Mouse (Mus musculus) CD4-positive, CD25-positive, alpha-beta regulatory T cell, adult 4 months (primary cell): ENCODE measurements around the gene 1700069L16Rik. TPM values are rescaled to one million over a fixed set of nuclear protein-coding genes. Genes with fewer than 3 reads are reported as not detected.
A peak's percentile ranks its signal among the peaks of the same experiment; 100 is the strongest.

Source experiments
- ATAC-seq: one replicate; pipeline ENCODE4 v1.8.0; 2017
- polyA plus RNA-seq, 2 experiments: library from polyadenylated mRNA; unstranded; fragments of 100-300 nt; shearing (Covaris generic); gene quantifications; one replicate each; pipeline ENCODE4 v1.2.1; 2017

Gene 1700069L16Rik
- not detected for polyA plus RNA-seq

DNA sequence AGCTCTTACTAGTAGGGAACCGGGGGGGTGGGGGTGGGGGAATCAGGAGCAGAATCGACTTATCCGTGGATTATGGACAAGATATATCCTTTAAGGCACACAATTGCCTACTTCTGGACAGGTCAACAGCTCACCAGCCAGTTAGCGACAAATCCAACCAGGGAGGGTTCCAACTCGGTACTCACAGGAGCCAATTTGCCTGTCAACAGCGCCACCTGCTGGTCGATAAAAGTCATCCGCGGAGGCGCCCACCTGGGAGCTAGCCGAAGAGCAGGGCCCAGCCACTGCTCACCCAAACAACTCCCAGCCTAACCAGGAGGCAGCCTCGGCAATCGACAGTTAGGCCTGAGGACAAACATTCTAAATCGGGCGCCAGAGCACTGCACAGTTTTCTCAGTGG lies at the start of gene 1700069L16Rik:
Gene 1700069L16Rik, minus strand, starts transcription at position 327 of the 400 bp plus-strand sequence.
- no peak for ATAC-seq

DNA sequence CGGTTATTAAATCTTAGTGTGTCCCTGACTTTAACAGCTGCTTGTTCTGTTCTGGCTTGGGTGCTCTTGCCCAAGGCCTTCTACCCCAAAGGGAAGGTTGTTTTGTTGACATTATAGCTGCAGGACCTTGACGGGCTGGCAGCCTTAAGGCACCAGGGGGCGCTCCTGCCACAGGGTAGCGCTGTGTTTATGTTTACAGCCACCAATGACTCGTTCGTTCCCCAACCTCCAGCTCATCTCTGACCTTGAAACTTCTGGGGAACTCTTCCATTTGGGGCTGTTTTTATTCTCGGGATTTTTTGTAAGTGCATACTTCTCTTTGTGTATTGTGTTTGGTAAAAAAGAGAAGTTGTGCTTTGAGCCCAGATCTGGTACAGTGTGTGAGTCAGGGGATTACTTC lies 49.1 kb upstream of the 1700069L16Rik start:
- peak; percentile 40 for ATAC-seq

DNA sequence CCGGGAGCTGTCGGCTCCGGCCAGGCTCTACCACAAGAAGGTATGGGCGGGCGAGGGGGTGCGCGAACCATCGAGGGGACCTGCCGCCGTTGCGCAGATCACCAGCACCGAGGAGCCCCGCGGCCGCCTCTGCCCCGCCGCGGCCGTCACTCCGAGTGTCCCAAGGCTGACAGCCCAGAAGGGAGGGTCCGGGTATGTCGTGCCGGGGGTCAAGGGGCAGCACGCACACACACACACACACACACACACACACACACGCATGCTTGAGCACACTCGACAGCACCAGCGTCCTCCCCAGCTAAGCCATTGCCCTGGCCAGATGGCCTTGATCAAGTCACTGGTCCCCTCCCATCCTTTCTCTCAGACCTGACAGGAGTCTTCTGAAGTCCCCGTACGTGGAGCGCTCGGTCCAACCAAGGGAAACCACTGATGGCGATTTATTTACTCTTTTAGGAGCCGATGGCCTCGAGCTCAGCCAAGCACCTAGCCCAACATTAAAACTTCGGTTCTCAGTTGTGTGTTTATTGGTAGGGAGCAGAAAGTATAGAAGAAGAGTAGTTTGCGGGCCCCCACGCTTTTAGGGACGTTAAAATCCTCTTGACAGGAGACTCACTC lies 48.4 kb upstream of the 1700069L16Rik start:
- no peak for ATAC-seq

DNA sequence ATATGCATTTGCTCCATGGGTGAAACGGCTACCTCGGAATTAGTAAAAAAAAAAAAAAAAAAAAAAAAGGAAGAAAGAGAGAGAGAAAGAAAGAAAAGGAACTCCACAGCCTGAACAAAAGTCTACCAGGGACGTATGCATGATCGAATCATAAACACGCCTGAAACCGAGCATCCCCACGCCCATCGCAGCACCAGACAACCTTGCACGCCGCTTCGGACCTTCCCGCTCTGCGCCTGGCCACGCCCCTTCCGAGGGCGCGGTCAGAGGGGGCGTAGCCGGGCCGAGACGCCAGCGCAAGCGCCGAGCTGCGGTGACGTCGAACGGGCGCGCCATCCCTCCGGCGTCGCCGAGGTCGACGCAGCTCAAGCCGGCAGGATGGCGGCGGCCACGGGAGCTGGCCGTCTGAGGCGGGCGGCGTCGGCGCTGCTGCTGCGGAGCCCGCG lies 47.9 kb upstream of the 1700069L16Rik start, which contains the start of the genes Sart3 and Iscu:
Gene Sart3, minus strand, starts transcription at position 61 of the 446 bp plus-strand sequence.
Gene Iscu, plus strand, starts transcription at position 299 of the 446 bp plus-strand sequence.
- peak; percentile 73 for ATAC-seq

DNA sequence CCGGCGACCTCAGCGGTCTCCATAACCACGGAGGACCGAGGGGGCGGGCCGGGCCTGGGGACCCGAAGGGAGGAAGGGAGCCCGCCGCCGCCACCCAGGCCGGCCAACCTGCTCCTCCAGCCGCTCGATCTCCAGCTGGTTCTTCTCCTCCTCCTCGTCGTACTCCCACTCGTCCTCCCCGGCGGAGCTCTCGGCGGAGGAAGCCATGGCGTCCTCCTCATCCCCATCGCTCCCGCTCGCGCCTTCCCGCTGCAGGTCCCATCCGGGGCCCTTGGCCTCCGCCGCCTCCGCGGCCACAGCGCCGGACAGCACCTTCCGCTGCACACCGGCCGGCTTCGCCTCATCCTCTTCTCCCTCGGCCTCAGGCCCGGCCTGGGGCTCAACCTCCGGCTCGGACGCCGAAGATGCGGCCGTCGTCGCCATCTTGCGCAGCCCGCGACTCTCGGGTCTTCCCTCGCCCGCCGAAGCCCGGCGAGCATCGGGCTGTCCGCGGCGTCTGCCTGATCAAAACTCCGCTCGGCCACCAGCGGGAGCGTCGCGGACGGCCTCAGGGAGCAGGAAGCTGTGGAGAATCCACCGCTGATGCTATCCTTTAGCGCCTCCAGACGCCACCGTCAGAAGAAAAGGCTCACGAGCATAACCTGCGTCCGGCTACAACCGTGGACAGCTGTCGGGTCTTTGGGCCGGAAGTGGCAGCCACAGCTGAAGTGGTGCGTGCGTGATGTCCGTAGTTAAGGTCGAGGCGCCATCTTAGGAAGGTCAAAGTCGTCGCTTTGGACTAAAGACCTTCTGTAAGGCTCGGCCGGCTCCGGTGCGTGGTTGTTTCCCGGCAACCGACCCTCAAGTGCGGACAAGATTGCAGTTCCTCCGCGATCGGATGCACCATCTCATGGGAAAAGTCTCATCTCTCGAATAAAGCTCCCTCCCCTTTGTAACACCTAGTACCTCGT lies 46.9 kb upstream of the 1700069L16Rik start:
- peak; percentile 72 for ATAC-seq

DNA sequence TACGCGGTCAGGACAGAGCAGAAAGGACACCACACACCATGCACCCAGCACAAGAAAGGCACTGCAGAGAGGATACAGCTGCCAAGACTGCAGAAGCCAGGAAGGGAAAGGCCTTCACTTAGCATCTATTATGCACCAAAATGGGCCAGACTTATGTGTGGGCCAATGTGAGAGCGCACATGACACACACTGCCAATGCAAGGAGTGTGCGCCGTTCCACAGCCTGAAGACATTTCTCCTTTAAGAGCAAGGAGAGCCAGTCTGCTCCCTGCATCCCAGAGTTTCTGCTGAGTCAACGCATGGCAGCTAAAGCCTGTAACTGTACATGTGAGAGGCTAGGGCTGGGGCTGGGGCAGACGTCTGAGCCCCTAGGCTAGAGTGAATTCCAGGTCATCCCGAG lies 44.2 kb upstream of the 1700069L16Rik start:
- no peak for ATAC-seq

DNA sequence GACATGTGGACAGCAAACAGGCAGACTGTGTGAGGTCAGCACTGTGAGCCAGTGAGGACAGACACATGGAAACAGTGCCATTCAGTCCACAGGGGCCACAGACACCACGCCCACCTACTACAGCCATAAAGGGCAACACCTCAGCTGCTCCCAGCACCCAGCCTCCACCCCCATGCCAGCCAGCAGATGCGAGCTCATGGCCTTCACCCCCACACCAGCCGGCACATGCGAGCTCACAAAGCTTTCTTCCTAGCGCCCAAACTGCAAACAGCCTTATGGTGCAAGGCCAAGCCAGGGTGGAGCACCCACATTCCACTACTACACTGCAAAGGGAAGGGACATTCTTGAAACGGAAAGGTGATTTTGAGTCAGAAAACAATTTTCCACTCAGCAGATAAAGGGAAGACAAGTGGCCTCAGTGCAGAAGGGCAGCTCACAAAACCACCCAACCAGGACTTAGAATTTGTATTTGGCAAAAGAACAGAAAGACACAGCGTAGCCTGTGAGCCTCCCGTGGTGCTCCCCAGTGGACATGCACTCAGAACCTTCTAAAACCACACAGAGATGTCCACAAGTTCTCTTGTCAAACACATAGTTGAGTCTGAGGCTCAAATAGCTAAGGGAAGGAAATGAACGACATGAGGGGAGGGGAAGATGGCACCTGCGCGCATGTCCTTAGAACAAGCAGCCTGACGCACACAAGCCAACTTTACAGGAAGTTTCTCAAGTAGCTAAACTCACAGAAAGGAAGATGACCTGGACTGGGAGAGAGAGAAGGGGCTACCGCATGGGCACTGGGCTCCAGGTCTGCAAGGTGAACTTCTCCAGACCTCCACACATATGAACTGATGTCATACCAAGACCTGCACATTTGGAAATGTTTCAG lies 41.3 kb upstream of the 1700069L16Rik start:
- no peak for ATAC-seq

DNA sequence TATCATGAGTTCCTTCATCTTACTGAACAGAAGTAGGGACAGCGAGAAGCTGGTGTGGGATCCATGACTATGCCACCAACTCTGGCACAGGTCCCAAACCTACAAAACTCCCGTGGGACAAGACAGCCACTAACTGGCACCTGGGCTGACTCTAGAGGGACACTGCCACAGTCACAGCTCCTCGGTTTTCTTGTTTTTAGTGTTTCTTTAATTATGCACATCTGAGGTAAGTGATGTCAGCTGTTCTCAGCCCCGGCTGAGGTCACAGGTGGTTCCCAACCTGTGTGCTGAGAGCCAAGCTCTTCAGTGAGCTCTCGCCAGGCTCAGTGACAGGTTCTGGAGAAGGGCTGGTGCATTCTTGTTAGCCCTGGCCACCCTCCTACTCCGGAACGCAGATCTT lies 39.9 kb upstream of the 1700069L16Rik start:
- no peak for ATAC-seq

DNA sequence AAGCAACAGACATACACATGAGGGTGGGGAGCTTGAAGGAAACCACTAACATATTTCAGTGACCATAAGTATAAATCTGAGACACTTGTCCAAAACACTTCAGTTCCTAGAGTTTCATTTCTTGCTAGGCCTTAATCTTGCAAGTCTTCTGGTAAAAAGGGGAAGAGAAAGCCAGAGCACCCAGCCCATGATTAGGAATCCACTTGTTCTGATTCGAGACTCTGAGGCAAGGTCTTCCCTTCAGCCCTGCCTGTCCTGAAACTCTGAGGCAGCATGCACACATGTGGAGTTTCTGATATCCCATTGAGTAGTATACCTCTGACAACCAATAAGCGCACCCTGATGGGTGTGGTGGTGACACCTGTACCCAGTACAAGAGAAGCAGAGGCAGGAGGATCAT lies 37.0 kb upstream of the 1700069L16Rik start:
- ATAC-seq = no peak

DNA sequence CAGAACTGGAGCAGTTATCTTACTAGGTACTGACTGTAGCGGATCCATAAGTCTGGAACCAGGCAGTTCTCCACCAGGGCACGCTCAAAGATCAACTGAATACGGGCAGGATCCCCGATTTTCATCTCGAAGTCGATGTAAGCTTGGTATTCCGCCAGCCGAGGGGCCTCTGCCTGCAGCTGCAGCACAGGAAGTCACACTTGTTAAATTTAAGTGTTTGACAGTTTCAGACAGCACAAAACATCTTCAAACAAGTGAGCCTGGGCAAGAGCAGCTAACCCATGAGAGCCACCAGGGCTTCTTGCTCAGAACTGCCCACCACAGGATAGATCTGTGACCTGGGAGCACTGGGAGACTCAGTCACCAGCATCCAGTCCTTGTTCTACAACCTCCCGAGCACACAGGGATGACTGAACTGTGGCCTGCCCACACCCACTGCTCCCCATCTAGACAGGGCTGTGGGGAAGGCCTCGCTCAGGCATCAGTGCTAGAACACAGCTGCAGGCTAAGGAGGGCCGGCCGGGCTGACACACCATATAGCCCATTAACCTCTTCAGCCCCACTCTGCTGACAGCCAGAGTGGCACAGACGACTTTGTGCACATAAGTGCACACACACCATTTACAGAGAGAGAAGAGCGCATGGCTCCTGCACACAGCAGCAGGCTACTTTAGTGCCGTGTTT lies 30.9 kb upstream of the 1700069L16Rik start:
- no peak for ATAC-seq

DNA sequence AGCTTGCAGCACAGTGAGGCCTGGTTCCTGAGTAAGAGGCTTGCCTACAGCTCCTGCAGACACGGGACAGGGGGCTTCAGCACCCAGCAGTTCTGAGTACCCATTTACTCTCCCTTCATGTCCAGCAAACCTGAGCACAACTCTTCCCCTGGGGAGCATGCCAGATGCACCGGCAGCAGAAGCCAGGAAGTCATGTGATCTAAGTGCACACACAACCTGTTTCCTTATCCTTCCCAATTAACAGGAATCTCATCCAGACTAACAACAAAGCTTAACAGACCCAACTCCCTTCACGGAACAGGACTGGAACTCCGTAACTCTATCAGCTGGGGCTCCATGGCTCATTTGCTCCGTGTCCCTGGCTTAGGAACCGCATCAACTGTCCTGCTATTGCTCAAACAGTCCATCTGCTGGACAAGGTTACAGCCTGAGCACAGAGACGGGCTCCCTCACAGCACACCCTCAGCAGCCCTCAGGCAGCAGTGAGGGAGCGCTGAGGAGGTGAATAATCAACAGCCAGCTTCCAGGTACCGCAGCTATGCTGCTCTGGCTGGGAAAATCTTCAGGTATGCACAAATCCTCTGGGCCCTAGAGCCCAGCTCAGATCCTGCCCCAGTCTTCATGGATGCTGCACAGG lies 27.1 kb upstream of the 1700069L16Rik start:
- ATAC-seq = no peak

DNA sequence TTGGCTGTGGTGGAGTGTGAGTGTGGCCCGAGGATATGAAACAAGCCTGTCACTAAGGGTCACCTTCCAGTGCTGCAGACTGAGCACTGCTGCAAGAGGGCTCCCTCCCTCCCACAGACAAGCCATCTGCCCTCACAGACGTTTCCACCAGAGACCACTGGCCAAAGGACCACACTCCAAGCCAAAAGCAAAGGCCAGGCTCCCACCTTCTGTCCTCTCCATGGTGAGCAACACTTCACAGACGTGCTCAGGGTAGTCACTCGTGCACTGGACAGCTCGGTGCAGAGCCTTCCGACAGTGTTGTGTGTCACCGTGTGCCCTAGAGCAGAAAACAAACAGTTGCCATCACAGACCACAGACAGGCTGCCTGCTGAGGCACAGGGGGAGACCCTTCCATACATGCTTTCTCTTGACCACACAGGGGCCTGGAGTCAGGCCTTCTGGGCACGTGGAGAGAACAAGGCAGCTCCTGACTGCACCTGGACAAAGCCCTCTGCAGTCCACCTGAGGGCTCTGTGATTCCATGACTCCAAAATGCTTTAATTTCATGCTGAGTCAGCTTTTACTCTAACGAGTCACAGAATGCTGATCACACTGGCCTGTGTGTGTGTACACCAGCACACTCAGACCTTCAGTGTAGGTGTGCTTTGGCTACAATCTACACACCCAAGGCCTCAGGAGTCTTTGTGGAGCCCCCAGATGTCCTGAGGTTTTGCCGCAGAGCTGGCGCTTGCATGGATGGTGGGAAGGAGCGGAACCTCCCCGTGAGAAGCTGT lies 24.2 kb upstream of the 1700069L16Rik start:
- ATAC-seq = no peak

DNA sequence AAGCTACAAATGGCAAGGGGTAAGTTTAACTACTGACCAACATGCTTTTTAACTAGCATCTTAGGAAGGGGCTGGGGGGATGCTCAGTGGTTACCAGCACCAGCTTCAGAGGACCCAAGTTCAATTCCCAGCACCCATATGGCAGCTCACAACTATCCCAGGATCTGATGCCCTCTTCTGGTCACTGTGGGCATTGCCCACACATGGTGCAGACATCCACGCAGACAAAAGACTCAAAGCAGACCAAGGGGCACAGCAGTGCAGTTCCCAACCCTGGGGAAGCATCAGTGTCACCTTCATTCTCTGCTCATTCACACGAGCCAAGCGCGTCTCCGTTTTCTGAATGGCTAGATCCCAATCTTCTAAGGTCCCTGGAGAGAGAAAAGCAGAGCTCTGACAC lies 23.1 kb upstream of the 1700069L16Rik start:
- ATAC-seq = no peak

DNA sequence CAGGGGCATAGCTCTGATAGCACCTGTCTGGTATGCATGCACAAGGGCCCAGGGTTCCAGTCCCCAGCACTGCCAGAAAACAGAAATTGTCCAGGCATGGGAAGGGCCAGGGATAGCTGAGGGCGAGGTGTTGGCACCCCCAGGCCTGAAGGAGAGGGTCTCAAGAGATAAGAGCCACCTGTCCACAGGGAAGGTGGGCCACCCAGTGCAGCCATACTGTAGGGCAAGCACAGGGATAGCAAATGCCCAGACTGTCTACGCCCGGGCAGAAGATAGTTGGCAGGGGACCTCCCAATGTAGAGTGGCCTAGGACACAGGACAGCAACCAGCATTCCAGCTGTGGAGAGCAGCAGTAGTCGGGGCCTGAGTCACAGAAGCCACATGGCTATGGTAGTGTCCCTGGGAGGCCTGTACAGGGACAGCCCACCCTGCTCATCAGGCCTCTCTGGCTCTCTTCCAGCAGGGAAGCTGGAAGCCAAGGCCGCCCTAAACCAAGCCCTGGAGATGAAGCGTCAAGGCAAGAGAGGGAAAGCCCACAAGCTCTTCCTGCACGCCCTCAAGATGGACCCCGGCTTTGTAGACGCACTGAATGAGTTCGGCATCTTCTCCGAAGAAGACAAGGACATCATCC lies 13.2 kb upstream of the 1700069L16Rik start:
- ATAC-seq = no peak

DNA sequence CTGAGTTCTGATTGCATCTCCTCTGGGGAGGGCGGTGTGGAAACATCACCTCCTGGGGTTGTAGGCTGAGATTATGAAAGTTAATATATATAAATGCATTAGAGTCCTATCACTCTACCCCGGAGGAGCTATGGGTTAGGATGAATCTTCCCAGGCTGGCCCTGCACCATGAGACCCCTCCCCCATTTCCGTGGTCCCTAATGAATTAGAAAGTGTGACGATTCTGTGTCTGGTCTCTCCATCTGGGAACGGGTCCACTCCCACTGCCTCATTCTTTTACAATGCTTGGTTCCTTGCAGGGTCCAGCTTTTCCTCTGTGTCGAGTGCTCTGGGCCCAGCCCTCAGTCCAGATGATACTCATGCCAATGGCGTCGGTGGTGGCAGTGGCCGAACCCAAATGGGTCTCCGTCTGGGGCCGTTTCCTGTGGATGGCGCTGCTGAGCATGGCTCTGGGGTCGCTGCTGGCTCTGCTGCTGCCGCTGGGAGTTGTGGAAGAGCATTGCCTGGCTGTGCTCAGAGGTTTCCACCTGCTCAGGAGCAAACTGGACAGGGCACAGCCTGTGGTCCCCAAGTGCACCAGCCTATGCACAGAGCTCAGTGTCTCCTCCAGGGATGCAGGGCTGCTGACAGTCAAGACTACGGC lies 12.1 kb upstream of the 1700069L16Rik start:
- ATAC-seq = no peak

DNA sequence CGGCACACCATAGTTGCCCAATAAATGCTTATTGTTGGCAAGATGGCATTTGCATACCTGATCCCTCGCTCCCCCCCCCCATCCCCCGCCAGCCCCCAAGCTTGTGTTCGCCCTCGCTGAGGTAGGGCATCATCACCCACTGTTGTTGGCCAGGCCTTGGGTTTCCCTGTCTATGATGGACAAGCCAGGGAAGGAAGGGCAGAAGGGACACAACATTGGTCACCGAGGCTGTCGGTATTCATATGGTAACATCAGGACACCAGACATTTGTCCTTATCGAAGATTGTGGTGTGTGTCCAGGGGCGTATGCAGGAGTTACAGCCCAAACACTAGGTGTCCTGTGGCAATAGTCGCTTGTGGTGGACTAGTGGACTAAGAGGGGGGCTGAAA lies 11.5 kb upstream of the 1700069L16Rik start:
- no peak for ATAC-seq

DNA sequence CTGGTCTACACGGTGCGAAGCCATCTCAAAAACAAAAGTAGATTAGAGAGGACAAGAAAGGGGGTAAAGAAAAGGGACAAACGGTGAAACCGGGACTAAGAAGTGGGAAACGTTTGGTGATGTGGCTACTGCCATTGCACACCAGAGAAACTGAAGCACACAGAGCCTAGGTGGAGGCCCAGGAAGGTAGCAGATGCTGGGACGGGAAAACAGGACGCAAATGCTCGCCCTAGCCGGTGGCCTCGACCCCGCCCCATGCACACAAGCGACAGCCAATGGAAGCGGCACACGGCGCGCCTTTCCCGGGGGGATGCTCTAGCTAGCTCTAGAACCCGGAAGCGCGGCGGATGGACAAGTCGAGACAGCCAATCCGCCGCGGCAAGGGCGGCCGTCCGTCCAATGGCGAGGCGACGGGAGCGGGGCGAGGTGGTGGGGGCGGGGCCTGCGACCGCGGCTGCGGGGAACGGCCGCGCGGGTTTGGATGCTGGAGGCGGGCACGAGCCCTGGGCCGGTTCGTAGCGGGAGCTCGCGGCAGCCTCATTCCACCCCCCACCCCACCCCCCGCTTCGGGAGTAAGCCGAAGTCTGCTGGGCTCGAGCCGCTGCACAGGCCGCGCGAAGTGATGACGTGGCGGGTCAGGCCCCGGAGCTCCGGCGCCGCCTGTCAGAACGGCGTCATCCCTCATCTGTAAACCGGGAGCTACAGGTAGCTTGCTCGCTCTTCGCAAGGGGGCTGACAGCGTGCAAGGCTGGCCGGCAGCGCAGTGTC lies 11.0 kb upstream of the 1700069L16Rik start, which contains the start of gene Ficd:
Gene Ficd, plus strand, starts transcription at position 459 of the 768 bp plus-strand sequence.
- ATAC-seq = peak; percentile 97

DNA sequence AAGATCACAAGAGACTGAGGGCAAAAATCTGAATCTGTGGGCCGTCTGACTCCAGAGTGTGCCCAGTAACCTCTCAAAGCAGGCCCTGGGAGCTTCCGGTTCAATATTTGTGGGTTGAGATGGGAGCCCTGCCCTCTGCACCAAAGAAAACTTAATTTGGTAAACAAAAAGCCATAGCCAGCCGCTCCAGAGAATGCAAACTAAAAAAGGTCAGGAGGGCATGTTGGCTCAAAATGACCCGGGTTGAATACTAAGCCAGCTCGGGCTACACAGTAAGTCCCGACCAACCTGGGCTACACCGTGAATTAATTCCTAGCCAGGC lies 10.4 kb upstream of the 1700069L16Rik start:
- no peak for ATAC-seq

DNA sequence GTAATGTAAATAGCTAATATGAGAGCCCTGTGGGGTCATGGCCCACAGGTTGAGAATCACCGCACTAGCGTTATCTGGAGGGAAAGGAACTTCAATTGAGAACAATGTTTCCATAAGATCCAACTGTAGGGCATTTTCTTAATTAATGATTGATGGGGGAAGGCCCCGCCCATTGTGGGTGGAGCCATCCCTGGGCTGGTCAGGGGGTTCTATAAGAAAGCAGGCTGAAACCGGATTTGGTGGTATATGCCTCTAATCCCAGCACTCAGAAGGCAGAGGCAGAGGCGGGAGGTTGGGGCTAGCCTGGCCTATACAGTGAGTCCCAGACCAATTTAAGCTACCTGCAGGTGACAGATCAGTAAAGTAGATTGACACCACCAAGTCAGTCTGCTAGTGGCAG lies 9.8 kb upstream of the 1700069L16Rik start:
- ATAC-seq = no peak
